Mouse (Mus musculus) kidney, adult 11 months (tissue): ENCODE measurements around the gene Dpyd.

Experiments used
- DNase-seq: peaks from one replicate; pipeline ENCODE4 v3.0.0; 2022

Dpyd gene

DNA sequence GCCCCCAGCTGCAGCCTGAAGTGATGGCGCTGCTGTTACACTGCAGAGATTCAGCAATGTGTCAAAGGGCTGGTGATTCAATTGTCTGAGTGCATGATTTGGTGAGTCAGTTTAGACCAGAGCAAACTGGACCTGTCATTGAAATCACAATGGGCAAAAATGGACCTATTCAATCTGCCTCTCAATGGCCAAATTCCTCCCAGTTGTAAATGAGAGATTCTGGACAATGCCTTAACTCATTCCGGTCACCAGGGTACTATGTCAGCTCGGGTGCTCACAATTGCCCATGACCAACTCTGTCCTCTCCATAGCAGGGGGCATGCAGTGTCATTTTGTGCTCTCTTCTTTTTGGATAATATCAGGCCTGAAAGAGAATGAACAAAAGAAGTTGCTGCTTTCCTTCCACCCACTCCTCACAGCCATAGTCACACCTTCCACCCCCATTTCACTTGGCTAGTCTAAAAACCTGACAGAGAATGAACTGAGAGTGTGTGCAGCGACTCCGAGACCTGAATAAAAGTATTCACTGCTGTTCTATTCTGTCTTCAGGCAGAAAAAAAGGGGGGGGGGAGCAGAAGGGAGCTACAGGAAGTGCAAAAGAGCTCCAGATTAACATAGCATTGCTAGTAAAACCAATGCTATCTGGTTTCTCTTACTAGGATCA, 533.4 kb downstream of the Dpyd start:
- no peak for DNase-seq

- no peak for DNase-seq
Observed at GRCm38 (mm10) chr3:119126003-119126402, 564.1 kb downstream of the Dpyd start.

- no peak for DNase-seq
Observed at GRCm38 (mm10) chr3:119128076-119128475, 566.1 kb downstream of the Dpyd start.

GRCm38 (mm10) chr3:119143034-119143433, 581.1 kb downstream of the Dpyd start:
- DNase-seq = no peak

DNA sequence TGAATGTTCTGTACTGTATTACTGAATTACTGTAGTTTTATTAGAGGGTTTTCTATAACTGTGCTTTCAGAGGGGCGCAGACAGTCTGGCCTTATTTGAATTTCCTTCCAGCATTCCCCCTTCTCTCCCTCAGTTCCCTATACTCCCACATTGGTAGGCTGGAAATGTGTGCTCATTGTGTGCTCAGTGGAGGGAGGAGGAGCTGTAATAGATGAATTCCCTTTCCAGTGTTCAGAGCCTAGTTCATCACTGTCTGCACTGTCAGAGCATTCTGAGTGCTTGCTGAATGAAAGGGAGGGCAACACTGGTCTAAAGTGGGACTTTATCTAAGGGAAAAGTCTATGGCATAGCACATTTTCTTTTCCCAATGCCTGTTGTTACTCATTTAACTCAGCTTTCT, 582.9 kb downstream of the Dpyd start:
- DNase-seq = no peak

- no peak for DNase-seq
Observed at GRCm38 (mm10) chr3:119154604-119155444, 592.9 kb downstream of the Dpyd start.

DNA sequence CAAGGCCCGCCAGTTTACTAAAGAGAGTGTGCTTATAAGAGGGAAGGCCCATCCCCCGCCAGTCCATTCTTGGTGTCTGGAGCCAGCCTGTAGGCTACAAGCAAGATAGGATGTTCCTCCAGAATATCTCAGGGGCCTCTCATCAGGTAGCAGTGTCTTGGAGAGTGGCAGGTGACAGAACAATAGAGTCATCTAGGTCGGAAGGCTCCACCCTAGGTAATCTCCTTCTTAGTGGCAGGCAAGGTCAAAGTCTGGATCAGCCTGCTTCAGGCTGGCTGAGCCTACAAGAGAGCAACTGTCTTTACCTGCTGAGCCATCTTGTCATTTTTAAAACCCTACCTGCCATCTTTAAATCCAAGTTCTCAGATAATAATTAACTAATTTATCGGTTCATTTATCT, 596.7 kb downstream of the Dpyd start:
- DNase-seq = no peak

- no peak for DNase-seq
Observed at GRCm38 (mm10) chr3:119165691-119166090, 603.8 kb downstream of the Dpyd start.

- no peak for DNase-seq
Observed at GRCm38 (mm10) chr3:119168166-119168565, 606.2 kb downstream of the Dpyd start.

DNA sequence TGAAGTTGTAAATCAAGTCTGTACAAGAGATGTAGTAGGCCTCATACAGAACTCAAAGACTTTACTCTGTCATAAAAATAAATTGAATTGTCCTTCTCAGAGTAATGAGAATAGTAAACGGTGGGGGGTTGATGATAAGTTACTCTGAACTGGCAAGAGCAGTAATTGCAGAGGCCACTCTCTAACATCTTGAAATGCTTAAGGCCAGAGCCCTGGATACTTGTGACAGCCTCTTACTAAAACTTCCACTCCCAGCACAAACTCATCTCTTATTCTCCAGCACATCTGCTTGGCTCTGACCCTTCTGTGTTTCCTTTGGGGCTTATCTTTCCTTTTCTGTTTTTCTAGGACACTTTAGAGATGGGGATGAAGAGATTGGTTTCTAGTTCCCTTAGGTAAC, 606.7 kb downstream of the Dpyd start:
- DNase-seq = no peak

DNA sequence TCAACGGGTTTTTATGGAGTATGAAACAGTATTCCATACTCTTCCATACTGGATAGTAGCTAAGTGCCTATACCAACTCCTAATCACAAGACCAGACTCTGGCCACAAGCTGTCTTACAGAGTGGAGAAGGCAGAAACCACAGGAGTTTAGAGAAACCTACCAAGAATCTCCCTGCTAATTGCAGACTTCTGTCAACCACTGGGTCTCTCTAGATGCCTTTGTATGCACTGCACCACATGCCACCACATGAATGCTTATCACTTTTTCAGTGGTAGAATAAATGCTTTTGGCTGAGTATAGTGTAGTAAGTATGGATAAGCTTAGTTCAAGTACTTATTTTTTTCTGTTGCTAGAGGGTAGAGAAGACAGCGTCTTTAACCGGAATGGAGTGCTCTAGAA, 621.3 kb downstream of the Dpyd start:
- DNase-seq = no peak

DNA sequence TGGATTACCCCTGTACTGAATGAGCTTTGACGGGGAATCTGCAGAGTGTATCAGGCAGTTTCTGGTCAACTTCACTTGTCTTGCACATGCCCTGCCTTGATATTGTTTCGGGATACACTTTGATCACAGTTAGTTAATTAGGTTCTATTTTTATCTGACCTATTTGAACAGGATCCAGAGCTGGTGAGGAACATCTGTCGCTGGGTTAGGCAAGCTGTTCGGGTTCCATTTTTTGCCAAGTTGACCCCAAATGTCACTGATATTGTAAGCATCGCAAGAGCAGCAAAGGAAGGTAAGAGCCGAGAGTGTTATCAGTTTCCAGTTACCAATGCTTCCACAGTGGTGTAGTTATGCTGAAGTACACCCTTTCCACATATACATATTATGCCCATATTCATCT, 632.1 kb downstream of the Dpyd start:
- no peak for DNase-seq

GRCm38 (mm10) chr3:119195613-119196012, 633.7 kb downstream of the Dpyd start:
- no peak for DNase-seq

DNA sequence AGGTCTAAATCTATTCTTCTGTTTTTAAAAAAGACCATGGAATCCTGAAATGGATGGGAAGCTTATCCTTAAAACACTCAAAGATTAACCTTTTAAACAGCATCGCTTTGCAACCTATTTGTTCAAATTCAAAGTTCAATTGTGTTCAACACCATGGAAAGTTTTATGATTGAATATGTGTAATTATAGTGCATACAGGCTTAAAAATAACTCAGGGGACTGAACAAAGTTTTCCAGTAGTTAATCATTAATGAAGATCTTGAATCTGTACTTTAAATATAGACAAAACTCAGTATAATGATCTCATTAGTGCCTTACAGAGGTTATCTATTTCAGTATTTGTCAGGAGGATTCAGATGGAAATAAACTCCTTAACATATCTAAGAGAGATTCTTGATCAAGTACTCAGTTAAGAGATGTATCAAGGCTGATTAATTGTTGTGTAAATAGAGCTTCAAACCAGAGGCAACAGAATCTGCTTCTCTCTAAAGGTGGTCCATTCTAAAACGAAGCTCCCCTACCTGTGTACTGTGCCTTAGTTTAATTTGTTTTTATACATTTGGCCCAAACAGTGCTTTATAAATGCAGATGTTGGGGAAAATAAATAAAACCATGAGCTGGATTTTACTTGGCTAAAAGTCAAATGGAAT, 659.0 kb downstream of the Dpyd start:
- no peak for DNase-seq

DNA sequence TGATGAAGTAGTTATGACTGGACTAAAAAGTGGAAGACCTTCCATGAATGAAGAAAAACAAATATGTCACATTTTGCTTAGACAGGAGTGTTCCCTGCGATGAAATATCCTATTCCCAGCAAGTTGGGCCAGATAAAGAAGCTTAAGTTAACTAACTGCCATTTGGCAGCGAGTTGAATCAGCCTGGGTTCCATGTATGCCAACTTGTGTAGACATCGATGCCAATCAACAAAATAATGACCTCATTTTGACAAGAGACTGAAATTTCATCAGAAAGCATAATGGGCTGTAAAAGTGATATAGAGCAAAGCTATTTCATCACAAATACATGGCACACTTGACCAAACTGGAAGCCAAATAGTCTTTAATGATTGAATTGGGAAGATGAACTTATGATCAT, 681.3 kb downstream of the Dpyd start:
- no peak for DNase-seq

DNA sequence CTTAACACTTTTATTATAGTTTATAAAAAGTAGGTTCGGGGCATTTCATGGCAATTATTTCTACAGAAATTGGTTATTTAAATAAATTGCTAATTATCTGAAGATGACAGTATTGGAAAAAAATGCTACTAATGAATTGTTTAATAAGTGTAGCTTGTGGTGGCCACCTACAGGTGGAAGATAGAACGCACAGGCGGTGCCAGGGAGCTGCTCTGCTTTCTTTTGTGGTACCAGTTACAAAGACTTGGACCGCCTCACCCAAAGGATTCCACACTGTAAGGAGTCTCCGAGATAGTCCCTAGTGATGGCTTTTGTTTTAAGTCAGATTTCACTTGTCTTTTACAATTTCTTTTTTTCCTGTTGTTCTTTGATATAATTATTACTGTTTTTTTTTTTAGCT, 694.6 kb downstream of the Dpyd start:
- DNase-seq = no peak

DNA sequence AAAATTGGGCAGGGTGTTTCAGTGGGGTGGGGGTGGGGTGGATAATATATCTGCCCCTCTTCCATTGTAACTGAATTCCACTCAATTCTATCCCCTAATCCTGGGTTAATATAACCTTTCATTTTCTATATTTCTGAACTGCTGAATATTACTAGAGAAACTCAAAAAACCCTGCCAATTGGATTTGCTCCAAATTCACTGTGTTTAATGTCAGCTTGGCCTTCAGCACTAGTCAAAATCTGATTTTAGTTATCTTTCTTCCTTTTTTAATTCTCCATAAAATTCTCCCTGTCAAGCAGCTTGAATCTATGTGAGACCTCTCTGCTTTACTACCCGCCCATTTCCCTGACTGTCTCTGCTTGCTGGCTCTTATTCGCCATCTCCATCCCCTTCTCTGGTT, 713.3 kb downstream of the Dpyd start:
- no peak for DNase-seq

GRCm38 (mm10) chr3:119280671-119281070, 718.7 kb downstream of the Dpyd start:
- DNase-seq = no peak

- DNase-seq = no peak
Observed at GRCm38 (mm10) chr3:119314693-119315092, 752.8 kb downstream of the Dpyd start.

DNA sequence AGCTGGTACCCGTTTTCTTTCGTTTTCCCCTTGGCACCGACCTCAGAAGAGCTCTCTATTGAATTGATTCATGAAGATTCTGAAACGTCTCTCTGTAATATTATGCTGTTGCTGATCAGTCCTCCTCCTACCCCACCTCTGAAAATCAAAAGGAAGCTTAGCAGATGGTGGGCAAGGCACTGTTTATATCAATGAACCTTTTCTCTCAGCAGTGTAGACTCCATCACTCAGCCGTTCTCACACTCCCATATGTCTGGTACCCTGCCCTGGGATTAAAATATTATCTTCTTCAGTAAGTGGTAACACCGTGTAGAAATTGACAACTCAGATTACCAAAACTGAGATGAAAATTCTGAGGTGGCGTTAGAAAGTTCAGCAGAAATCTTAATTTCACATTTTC, 767.1 kb downstream of the Dpyd start:
- DNase-seq = no peak

DNA sequence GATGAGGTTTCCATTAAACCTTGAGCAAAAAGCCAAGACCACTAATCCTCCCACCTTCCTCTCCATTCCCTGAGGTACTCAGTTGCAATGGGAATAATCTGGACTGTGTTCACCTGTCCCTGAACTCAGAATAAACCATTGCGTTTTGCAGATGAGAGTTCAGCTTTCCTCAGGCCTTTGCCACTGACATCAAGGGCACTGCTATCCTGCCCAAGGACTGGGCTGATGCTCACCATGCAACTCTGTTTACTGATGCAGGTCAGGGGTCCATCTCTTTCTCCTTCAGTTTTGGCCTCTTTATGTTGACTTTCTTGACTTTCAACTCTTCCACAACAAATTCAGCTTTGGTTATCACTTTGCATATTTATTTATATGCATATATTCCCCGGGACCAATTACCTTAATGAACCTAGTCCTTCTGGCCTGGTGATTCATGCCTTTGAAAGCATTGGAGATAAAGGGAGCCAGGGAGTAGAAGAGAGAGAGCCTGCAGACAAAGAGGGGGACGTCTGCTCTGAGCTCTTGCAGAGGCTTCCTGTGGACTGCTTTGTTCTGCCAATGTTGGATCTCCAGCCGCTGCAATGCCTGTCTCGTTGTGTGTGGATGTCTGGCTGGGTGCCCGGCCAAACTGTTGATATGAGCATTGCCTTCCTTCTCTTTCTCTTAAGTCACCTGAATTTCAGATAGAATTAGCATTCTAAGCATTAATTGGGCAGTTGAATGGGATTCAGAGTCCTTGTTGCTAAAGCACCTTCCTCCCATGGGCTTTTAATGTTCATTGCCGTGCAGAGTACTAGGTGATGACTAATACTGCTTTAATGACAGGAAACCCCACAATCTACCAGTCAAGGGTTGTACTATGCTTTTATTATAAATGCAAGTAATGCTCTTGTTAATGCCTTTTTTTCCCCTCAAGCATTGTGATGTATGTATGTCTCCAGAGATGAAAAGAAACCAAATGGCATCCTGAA, 771.7 kb downstream of the Dpyd start:
- DNase-seq = no peak

GRCm38 (mm10) chr3:119361555-119362385, 799.8 kb downstream of the Dpyd start:
- no peak for DNase-seq
